Mouse (Mus musculus) heart, embryonic 14.5 days (tissue): Measurements from ENCODE around the gene Cdc42bpb. TPM values are rescaled to one million over a fixed set of nuclear protein-coding genes. Genes with fewer than 3 reads are reported as not detected.

Experiments
- ATAC-seq: fragments of 200-750 bp; cut with Nextera tagmentation; 2 replicates; pipeline ENCODE4 v1.8.0; 2017; ENCODE audit warnings: low read depth, moderate TSS enrichment; ENCODE audit not compliant: insufficient number of reproducible peaks, insufficient read depth, low FRiP score
- H3K27ac ChIP-seq, 2 experiments: fragments of 200-500 bp in 1 of 2; fragments of 300-500 bp in 1 of 2; sonication (generic) in 1 of 2; replicated peaks in 1 of 2; 2 replicates each; pipeline ENCODE4 v1.5.1; 2012 to 2014; ENCODE audit warnings: low read depth in 2 of 2, low read length in 2 of 2, control low read depth in 1 of 2, mild to moderate bottlenecking in 1 of 2, mixed read lengths in 1 of 2; ENCODE audit not compliant: control insufficient read depth in 1 of 2, insufficient read depth in 1 of 2
- H3K27me3 ChIP-seq: fragments of 300-500 bp; sonication (generic); 2 replicates; pipeline ENCODE4 v1.6.1; 2014; ENCODE audit warnings: mild to moderate bottlenecking, low read length, control low read depth; ENCODE audit not compliant: control insufficient read depth, insufficient read depth
- H3K36me3 ChIP-seq: fragments of 300-500 bp; sonication (generic); 2 replicates; pipeline ENCODE4 v1.6.1; 2014; ENCODE audit warnings: mild to moderate bottlenecking, control low read depth, low read length, mixed read lengths; ENCODE audit not compliant: control insufficient read depth, insufficient read depth
- H3K4me1 ChIP-seq, 2 experiments: fragments of 200-500 bp in 1 of 2; fragments of 300-500 bp in 1 of 2; sonication (generic) in 1 of 2; 2 replicates each; pipeline ENCODE4 v1.6.1; 2012 to 2014; ENCODE audit warnings: low read length in 2 of 2, control low read depth in 1 of 2, mixed read lengths in 1 of 2; ENCODE audit not compliant: control insufficient read depth in 2 of 2, insufficient read depth in 2 of 2
- H3K4me2 ChIP-seq: fragments of 300-500 bp; sonication (generic); 2 replicates; pipeline ENCODE4 v1.6.1; 2014; ENCODE audit warnings: mild to moderate bottlenecking, low read length
- H3K4me3 ChIP-seq, 2 experiments: fragments of 200-500 bp in 1 of 2; fragments of 300-500 bp in 1 of 2; sonication (generic) in 1 of 2; 2 replicates each; pipeline ENCODE4 v1.5.1; 2012 to 2014; ENCODE audit warnings: low read length in 2 of 2, mild to moderate bottlenecking in 2 of 2, control low read depth in 1 of 2, low read depth in 1 of 2, moderate library complexity in 1 of 2; ENCODE audit not compliant: control insufficient read depth in 1 of 2, insufficient read depth in 1 of 2
- H3K9ac ChIP-seq: fragments of 300-500 bp; sonication (generic); 2 replicates; pipeline ENCODE4 v1.6.1; 2014; ENCODE audit warnings: mild to moderate bottlenecking, low read length
- H3K9me3 ChIP-seq: fragments of 300-500 bp; sonication (generic); 2 replicates; pipeline ENCODE4 v1.6.1; 2016; ENCODE audit warnings: low read length, control low read depth; ENCODE audit not compliant: control insufficient read depth
- WGBS: fragments of 180-500 bp; shearing (Covaris S2); extraction: QIAGEN DNeasy Blood & Tissue Kit; methylation state at CpG from one replicate; pipeline ENCODE4 v1.1.7; 2014; 5-methylcytosine and 5-hydroxymethylcytosine counted together
- polyA plus RNA-seq: library from polyadenylated mRNA; unstranded; fragments of >200 nt; fragmentation: Nextera tagmentation; extraction: Ambion mirVana; gene quantifications from 2 replicates; pipeline ENCODE4 v1.2.1, GENCODE M21; 2014

Cdc42bpb gene
- 27.0 and 28.9 TPM in 2 replicates for polyA plus RNA-seq

GRCm38 (mm10) chr12:111377376-111377973 is at the start of gene Cdc42bpb:
Cdc42bpb (minus strand) TSS chr12:111377718.
- Histone ChIP-seq H3K27me3 (no peaks in the 10 kb centered on the region), H3K4me3 (peak within 1 kb of the TSS; percentile 94 to 98), H3K9me3 (no peaks in the 10 kb centered on the region), H3K36me3 (0 out of 2 replicates have a peak, but pooled peaks cover 5% of the 10 kb centered on the region), H3K9ac (peak within 1 kb of the TSS; percentile 95), H3K4me2 (peak within 1 kb of the TSS; percentile 71), H3K4me1 (peaks cover 5 to 31% of the 10 kb centered on the region in 2 experiments), H3K27ac (peak within 1 kb of the TSS; percentile 90 to 96)
- peak; percentile 90 for ATAC-seq
- WGBS, result under 1% methylated on average over 87 of the region's 94 CpGs

- Histone ChIP-seq H3K4me2 (no peak overlapping the region), H3K9ac (no peak overlapping the region), H3K27me3 (peaks cover 70% of the 10 kb centered on the region), H3K4me1 (peaks cover 38 to 47% of the 10 kb centered on the region in 2 experiments), H3K36me3 (no peaks in the 10 kb centered on the region), H3K27ac (no peak overlapping the region), H3K4me3 (no peak overlapping the region), H3K9me3 (no peaks in the 10 kb centered on the region)
- ATAC-seq, result peak; percentile 13; the same call in 1 of the 2 replicates
- 15% methylated on average over 29 of the region's 29 CpGs for WGBS
These were observed 48.4 kb upstream of the Cdc42bpb start for GRCm38 (mm10) chr12:111425789-111426460.

- no peak overlapping the region for H3K4me2 ChIP-seq
- 5% methylated on average over 15 of the region's 15 CpGs for WGBS
- H3K27me3 ChIP-seq, result peaks cover 66% of the 10 kb centered on the region
- ATAC-seq, result no peak
- no peaks in the 10 kb centered on the region for H3K36me3 ChIP-seq
- H3K9ac ChIP-seq, result no peak overlapping the region
- peaks cover 37 to 47% of the 10 kb centered on the region in 2 experiments for H3K4me1 ChIP-seq
- H3K27ac ChIP-seq, result no peak overlapping the region
- no peaks in the 10 kb centered on the region for H3K9me3 ChIP-seq
- H3K4me3 ChIP-seq, result no peak overlapping the region
These were observed 47.7 kb upstream of the Cdc42bpb start for GRCm38 (mm10) chr12:111425258-111425657.

GRCm38 (mm10) chr12:111424547-111424946 is 47.0 kb upstream of the Cdc42bpb start:
- H3K4me3 ChIP-seq, result no peak overlapping the region

GRCm38 (mm10) chr12:111423570-111424129 is 46.1 kb upstream of the Cdc42bpb start:
- no peak for ATAC-seq
- peak overlapping the region; percentile 50 for H3K4me2 ChIP-seq
- H3K27me3 ChIP-seq, result peaks cover 57% of the 10 kb centered on the region
- no peak overlapping the region for H3K9ac ChIP-seq
- no peaks in the 10 kb centered on the region for H3K36me3 ChIP-seq
- H3K9me3 ChIP-seq, result no peaks in the 10 kb centered on the region
- H3K4me1 ChIP-seq, result peaks cover 22 to 32% of the 10 kb centered on the region in 2 experiments
- H3K4me3 ChIP-seq, result peak overlapping the region; percentile 4 to 16; a peak in 3 of 4 replicates
- WGBS, result 14% methylated on average over 43 of the region's 43 CpGs
- no peak overlapping the region for H3K27ac ChIP-seq

More at GRCm38 (mm10) chr12:111424547-111424946, 47.0 kb upstream of the Cdc42bpb start:
- H3K9me3 ChIP-seq, result no peaks in the 10 kb centered on the region
- peaks cover 60% of the 10 kb centered on the region for H3K27me3 ChIP-seq
- no peak for ATAC-seq
- no peak overlapping the region for H3K9ac ChIP-seq
- no peak overlapping the region for H3K27ac ChIP-seq
- H3K4me1 ChIP-seq, result peaks cover 30 to 41% of the 10 kb centered on the region in 2 experiments
- H3K4me2 ChIP-seq, result no peak overlapping the region
- H3K36me3 ChIP-seq, result no peaks in the 10 kb centered on the region
- 45% methylated on average over 9 of the region's 9 CpGs for WGBS

- peaks cover 49% of the 10 kb centered on the region for H3K27me3 ChIP-seq
- no peak overlapping the region for H3K27ac ChIP-seq
- H3K4me3 ChIP-seq, result no peak overlapping the region
- peak overlapping the region; percentile 50; the same call in 1 of the 2 replicates for H3K4me2 ChIP-seq
- 67% methylated on average over 5 of the region's 5 CpGs for WGBS
- no peaks in the 10 kb centered on the region for H3K9me3 ChIP-seq
- H3K36me3 ChIP-seq, result no peaks in the 10 kb centered on the region
- peaks cover 18 to 24% of the 10 kb centered on the region in 2 experiments for H3K4me1 ChIP-seq
- H3K9ac ChIP-seq, result no peak overlapping the region
- ATAC-seq, result no peak
These were observed 45.3 kb upstream of the Cdc42bpb start for GRCm38 (mm10) chr12:111422852-111423251.

- WGBS, result 13% methylated on average over 7 of the region's 7 CpGs
- no peak overlapping the region for H3K4me3 ChIP-seq
- H3K36me3 ChIP-seq, result no peaks in the 10 kb centered on the region
- peak overlapping the region; percentile 46; the same call in 1 of the 2 replicates for H3K9ac ChIP-seq
- H3K9me3 ChIP-seq, result no peaks in the 10 kb centered on the region
- H3K27ac ChIP-seq, result peak overlapping the region in 1 of 2 experiments; percentile 41; a peak in 3 of 4 replicates
- 0 out of 2 replicates have a peak, but pooled peaks have one; percentile 14 for ATAC-seq
- H3K4me1 ChIP-seq, result peaks cover 24 to 38% of the 10 kb centered on the region in 2 experiments
- peaks cover 42% of the 10 kb centered on the region for H3K27me3 ChIP-seq
- H3K4me2 ChIP-seq, result peak overlapping the region; percentile 46
These were observed 43.6 kb upstream of the Cdc42bpb start for GRCm38 (mm10) chr12:111420946-111421709.
